Comparison of ENCODE assay signal across 22 mouse cellular contexts in the genomic region with DNA sequence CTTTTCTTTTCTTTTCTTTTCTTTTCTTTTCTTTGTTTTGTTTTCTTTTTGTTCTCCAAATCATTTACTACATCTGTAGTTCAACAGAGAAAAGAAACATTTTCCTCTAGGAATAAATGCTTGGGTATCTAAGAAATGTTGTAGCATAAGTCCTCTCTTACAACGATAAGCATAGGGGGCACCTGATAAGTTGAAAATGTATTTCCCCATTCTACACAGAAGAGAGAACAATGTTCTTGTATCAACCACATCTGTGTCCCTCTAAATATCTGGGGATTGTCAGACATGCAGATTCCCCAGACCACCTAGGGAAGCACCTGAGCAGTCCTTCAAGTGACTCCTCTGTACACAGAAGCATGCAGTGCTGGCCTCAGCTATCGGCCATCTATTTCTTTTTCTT. TPM values are rescaled to one million over a fixed set of nuclear protein-coding genes. Genes with fewer than 3 reads are reported as not detected.
"Had no signal": no experiment of that assay in that cellular context is flagged by ENCODE, and none has a peak within 500 bp of the region (broad histone marks: within the 10 kb centered on the region; RNA-seq: fewer than 3 reads in every experiment).

No protein-coding gene starts in this region.

- H3K36me3 ChIP-seq: neural tube, embryonic 13.5 days; neural tube, embryonic 15.5 days; stomach, embryonic 15.5 days had no signal

- H3K9me3 ChIP-seq: neural tube, embryonic 13.5 days; neural tube, embryonic 15.5 days; stomach, embryonic 15.5 days had no signal

- H3K9ac ChIP-seq: neural tube, embryonic 13.5 days; neural tube, embryonic 15.5 days; stomach, embryonic 15.5 days had no signal

- H3K27me3 ChIP-seq: neural tube, embryonic 13.5 days; neural tube, embryonic 15.5 days; stomach, embryonic 15.5 days had no signal

- H3K4me3 ChIP-seq: neural tube, embryonic 13.5 days; neural tube, embryonic 15.5 days; stomach, embryonic 15.5 days had no signal

- DNase-seq: retina, postnatal 1 day; right cerebral cortex, adult 18-20 months; right cerebral cortex, postnatal 14 days; right cerebral cortex, postnatal 25 days; right cerebral cortex, postnatal 4 days; spleen, adult 18-20 months; thymus, adult 18-20 months; thymus, adult 2 months; thymus, postnatal 14 days; thymus, postnatal 25 days; thymus, postnatal 36 days; thymus, postnatal 4 days had no signal

- H3K4me1 ChIP-seq: neural tube, embryonic 13.5 days; neural tube, embryonic 15.5 days; stomach, embryonic 15.5 days had no signal

- H3K27ac ChIP-seq: neural tube, embryonic 13.5 days; neural tube, embryonic 15.5 days; stomach, embryonic 15.5 days; stomach, postnatal 0 days had no signal

RNA-seq across cellular contexts. Expression of a gene that starts 18.3 kb away (rescaled TPM):
- total RNA-seq: neutrophil, adult 5-6 weeks had no signal
- polyA plus RNA-seq: neural tube, embryonic 13.5 days; neural tube, embryonic 14.5 days; neural tube, embryonic 15.5 days; spleen, adult 2 months; stomach, embryonic 14.5 days; stomach, postnatal 0 days; testis, adult 2 months; urinary bladder, adult 2 months had no signal
